Comparison of ENCODE assay signal across 8 mouse cellular contexts in genomic region chr16:64852441-64852871, GRCm38 (mm10). TPM values are rescaled to one million over a fixed set of nuclear protein-coding genes. Genes with fewer than 3 reads are reported as not detected.
DNase-seq lines count a peak whose midpoint lies in the region; ATAC-seq and TF ChIP-seq lines count a peak whose summit lies in the region.

No protein-coding gene starts in this region.

- DNase-seq in adrenal gland, adult 2 months, result peak; percentile 77
- DNase-seq in embryonic facial prominence, embryonic 10.5 days (ENCODE audit: low spot score), result peak; percentile 67
- peak; percentile 50 to 52 for DNase-seq in heart, adult 18-20 months
- DNase-seq in kidney, adult 2 months, result peak; percentile 69
- DNase-seq in limb, embryonic 14.5 days (ENCODE audit: low spot score), result peak; percentile 17
- DNase-seq in spleen, adult 18-20 months, result peak; percentile 40 to 60
- no peak for DNase-seq in c-Kit-positive CD71-positive TER-119-positive erythroid progenitor cells, embryonic 14.5 days (ENCODE audit: low spot score)

- no peaks in the 10 kb centered on the region for H3K27me3 ChIP-seq in embryonic facial prominence, embryonic 10.5 days (replicated peaks; ENCODE audit: low read depth, poor library complexity, severe bottlenecking)
- H3K27me3 ChIP-seq in kidney, adult 2 months (replicated peaks; ENCODE audit: control insufficient read depth, insufficient read depth, low read length), result no peaks in the 10 kb centered on the region
- H3K27me3 ChIP-seq in limb, embryonic 14.5 days (ENCODE audit: control insufficient read depth, insufficient read depth, low read length), result no peaks in the 10 kb centered on the region
- no peaks in the 10 kb centered on the region for H3K27me3 ChIP-seq in midbrain, embryonic 13.5 days

- peak; percentile 6; the same call in 1 of the 2 replicates for ATAC-seq in limb, embryonic 14.5 days (ENCODE audit: low FRiP score, low read depth)
- ATAC-seq in midbrain, embryonic 13.5 days, result peak; percentile 5

- no peak for TF ChIP-seq POLR2A in kidney, adult 2 months (IDR thresholded peaks at IDR 0.05; ENCODE audit: low read depth, low read length)
- TF ChIP-seq POLR2A in limb, embryonic 14.5 days (IDR thresholded peaks at IDR 0.05; ENCODE audit: borderline replicate concordance, extremely low read depth, insufficient read depth, insufficient read length), result no peak

- peak overlapping the region; percentile 97 for H3K27ac ChIP-seq in embryonic facial prominence, embryonic 10.5 days (replicated peaks)
- peak overlapping the region; percentile 93 for H3K27ac ChIP-seq in kidney, adult 2 months (ENCODE audit: insufficient read depth, low read depth, low read length)
- peak overlapping the region; percentile 96 for H3K27ac ChIP-seq in limb, embryonic 14.5 days (replicated peaks; ENCODE audit: low read depth, low read length)
- peak overlapping the region; percentile 97 for H3K27ac ChIP-seq in midbrain, embryonic 13.5 days

- H3K4me2 ChIP-seq in limb, embryonic 14.5 days (replicated peaks; ENCODE audit: low read depth, low read length, severe bottlenecking), result peak overlapping the region; percentile 69
- peak overlapping the region; percentile 73 for H3K4me2 ChIP-seq in midbrain, embryonic 13.5 days (replicated peaks)

- TF ChIP-seq CTCF in kidney, adult 2 months (conservative IDR thresholded peaks at IDR 0.05; ENCODE audit: insufficient read depth, insufficient read length, low read depth, low read length), result no peak

- H3K9me3 ChIP-seq in embryonic facial prominence, embryonic 10.5 days, result no peaks in the 10 kb centered on the region
- H3K9me3 ChIP-seq in limb, embryonic 14.5 days (ENCODE audit: control insufficient read depth, low read length), result no peaks in the 10 kb centered on the region
- H3K9me3 ChIP-seq in midbrain, embryonic 13.5 days, result no peaks in the 10 kb centered on the region

- peaks cover 24% of the 10 kb centered on the region for H3K4me1 ChIP-seq in embryonic facial prominence, embryonic 10.5 days
- H3K4me1 ChIP-seq in kidney, adult 2 months (ENCODE audit: control insufficient read depth, insufficient read depth, low read length), result peaks cover 3% of the 10 kb centered on the region; the same call in 1 of the 2 replicates
- H3K4me1 ChIP-seq in limb, embryonic 14.5 days (ENCODE audit: control insufficient read depth, insufficient read depth, low read length), result peaks cover 16% of the 10 kb centered on the region
- peaks cover 36% of the 10 kb centered on the region for H3K4me1 ChIP-seq in midbrain, embryonic 13.5 days (replicated peaks)

- H3K36me3 ChIP-seq in embryonic facial prominence, embryonic 10.5 days (replicated peaks), result peaks cover 37% of the 10 kb centered on the region
- peaks cover 3% of the 10 kb centered on the region; the same call in 1 of the 2 replicates for H3K36me3 ChIP-seq in kidney, adult 2 months (ENCODE audit: control insufficient read depth, insufficient read depth, low read length)
- peaks cover 25% of the 10 kb centered on the region for H3K36me3 ChIP-seq in limb, embryonic 14.5 days (ENCODE audit: control insufficient read depth, insufficient read depth, low read length)
- H3K36me3 ChIP-seq in midbrain, embryonic 13.5 days, result peaks cover 21% of the 10 kb centered on the region

- peak overlapping the region; percentile 97 for H3K4me3 ChIP-seq in embryonic facial prominence, embryonic 10.5 days
- peak overlapping the region; percentile 93 for H3K4me3 ChIP-seq in kidney, adult 2 months (ENCODE audit: insufficient read depth, low read depth, low read length)
- peak overlapping the region; percentile 94 for H3K4me3 ChIP-seq in limb, embryonic 14.5 days (replicated peaks; ENCODE audit: low read length)
- peak overlapping the region; percentile 98 for H3K4me3 ChIP-seq in midbrain, embryonic 13.5 days (replicated peaks)

- WGBS in embryonic facial prominence, embryonic 10.5 days, result under 1% methylated on average over 53 of the region's 53 CpGs
- WGBS in kidney, adult 2 months, result under 1% methylated on average over 52 of the region's 53 CpGs
- WGBS in limb, embryonic 14.5 days, result 0% methylated on average over 21 of the region's 53 CpGs
- WGBS in midbrain, embryonic 13.5 days, result under 1% methylated on average over 35 of the region's 53 CpGs

- H3K9ac ChIP-seq in limb, embryonic 14.5 days (ENCODE audit: low read depth, low read length, severe bottlenecking), result peak overlapping the region; percentile 92
- peak overlapping the region; percentile 91 for H3K9ac ChIP-seq in midbrain, embryonic 13.5 days (replicated peaks)

RNA-seq across cellular contexts. Expression of gene Cggbp1, which starts 0.7 kb away (rescaled TPM):
- total RNA-seq in adrenal gland, adult 2 months (2021), result 100 to 1,000 TPM; 122 to 174 TPM
- polyA plus RNA-seq in adrenal gland, adult 2 months (2012; rRNA removed), result 4.8 and 6.4 TPM in 2 replicates
- 87.4 and 88.4 TPM in 2 replicates for polyA plus RNA-seq in embryonic facial prominence, embryonic 10.5 days (2016; fragmentation: Nextera tagmentation; extraction: Ambion mirVana)
- total RNA-seq in heart, adult 18-20 months (2021), result 10 to 100 TPM; 42.2 to 44.5 TPM
- polyA plus RNA-seq in kidney, adult 2 months (2012; rRNA removed), result 11.6 and 14.2 TPM in 2 replicates
- 47.6 and 48.4 TPM in 2 replicates for polyA plus RNA-seq in limb, embryonic 14.5 days (2012; rRNA removed)
- 102 and 105 TPM in 2 replicates for polyA plus RNA-seq in limb, embryonic 14.5 days (2014; fragmentation: Nextera tagmentation; extraction: Ambion mirVana)
- 78.9 and 84.5 TPM in 2 replicates for polyA plus RNA-seq in midbrain, embryonic 13.5 days (2015; fragmentation: Nextera tagmentation; extraction: Ambion mirVana)

RNA-seq across cellular contexts. Expression of gene Zfp654, which starts 1.0 kb away (rescaled TPM):
- 10 to 100 TPM; 19.0 to 19.1 TPM for total RNA-seq in adrenal gland, adult 2 months (2021)
- polyA plus RNA-seq in adrenal gland, adult 2 months (2012; rRNA removed), result 0.48 and 0.65 TPM in 2 replicates
- polyA plus RNA-seq in embryonic facial prominence, embryonic 10.5 days (2016; fragmentation: Nextera tagmentation; extraction: Ambion mirVana), result 5.9 and 6.6 TPM in 2 replicates
- 1 to 10 TPM; 8.9 to 9.7 TPM for total RNA-seq in heart, adult 18-20 months (2021)
- polyA plus RNA-seq in kidney, adult 2 months (2012; rRNA removed), result 0.83 and 1.3 TPM in 2 replicates
- polyA plus RNA-seq in limb, embryonic 14.5 days (2012; rRNA removed), result 7.0 and 8.1 TPM in 2 replicates
- polyA plus RNA-seq in limb, embryonic 14.5 days (2014; fragmentation: Nextera tagmentation; extraction: Ambion mirVana), result 8.0 and 8.6 TPM in 2 replicates
- 6.2 and 6.8 TPM in 2 replicates for polyA plus RNA-seq in midbrain, embryonic 13.5 days (2015; fragmentation: Nextera tagmentation; extraction: Ambion mirVana)
